Mouse (Mus musculus): Measurements from ENCODE around the gene Kif23. TPM values are rescaled to one million over a fixed set of nuclear protein-coding genes. Genes with fewer than 3 reads are reported as not detected.

Gene Kif23
- polyA plus RNA-seq, 1 experiment from 2014 or later = 132 TPM

- no peak for DNase-seq (ENCODE audit: extremely low spot score, low spot score)
- WGBS = 97% methylated on average over 3 of the region's 3 CpGs
- H3K9me3 ChIP-seq = no peaks in the 10 kb centered on the region
- H3K27me3 ChIP-seq (ENCODE audit: poor library complexity, severe bottlenecking) = no peaks in the 10 kb centered on the region
- no peaks in the 10 kb centered on the region for H3K4me1 ChIP-seq
- H3K36me3 ChIP-seq (replicated peaks) = peaks cover 100% of the 10 kb centered on the region
- no peak overlapping the region for H3K27ac ChIP-seq
- H3K4me3 ChIP-seq = no peak overlapping the region
Observed at GRCm38 (mm10) chr9:61932009-61932408, 14.6 kb downstream of the Kif23 start.

GRCm38 (mm10) chr9:61925086-61925660, 21.4 kb downstream of the Kif23 start:
- H3K27ac ChIP-seq = no peak overlapping the region
- H3K27me3 ChIP-seq (ENCODE audit: poor library complexity, severe bottlenecking) = no peaks in the 10 kb centered on the region
- peaks cover 100% of the 10 kb centered on the region for H3K36me3 ChIP-seq (replicated peaks)
- H3K9me3 ChIP-seq = no peaks in the 10 kb centered on the region
- no peak overlapping the region for H3K4me3 ChIP-seq
- 93% methylated on average over 10 of the region's 10 CpGs for WGBS
- no peaks in the 10 kb centered on the region for H3K4me1 ChIP-seq
- DNase-seq (ENCODE audit: extremely low spot score, low spot score) = no peak

- H3K4me3 ChIP-seq = no peak overlapping the region
- no peaks in the 10 kb centered on the region for H3K9me3 ChIP-seq
- DNase-seq (ENCODE audit: extremely low spot score, low spot score) = no peak
- H3K27me3 ChIP-seq (ENCODE audit: poor library complexity, severe bottlenecking) = no peaks in the 10 kb centered on the region
- peaks cover 3% of the 10 kb centered on the region for H3K4me1 ChIP-seq
- H3K27ac ChIP-seq = no peak overlapping the region
- H3K36me3 ChIP-seq (replicated peaks) = peaks cover 94% of the 10 kb centered on the region
- 93% methylated on average over 6 of the region's 6 CpGs for WGBS
Observed at GRCm38 (mm10) chr9:61920331-61920730, 26.2 kb downstream of the Kif23 start.

- H3K4me3 ChIP-seq = no peak overlapping the region
- no peak overlapping the region for H3K27ac ChIP-seq
- no peaks in the 10 kb centered on the region for H3K9me3 ChIP-seq
- H3K27me3 ChIP-seq (ENCODE audit: poor library complexity, severe bottlenecking) = no peaks in the 10 kb centered on the region
- peaks cover 9% of the 10 kb centered on the region for H3K4me1 ChIP-seq
- H3K36me3 ChIP-seq (replicated peaks) = peaks cover 86% of the 10 kb centered on the region
- WGBS = 94% methylated on average over 5 of the region's 5 CpGs
- DNase-seq (ENCODE audit: extremely low spot score, low spot score) = no peak
Observed at GRCm38 (mm10) chr9:61919464-61919863, 27.1 kb downstream of the Kif23 start.

GRCm38 (mm10) chr9:61917436-61917835, 29.1 kb downstream of the Kif23 start:
- peaks cover 78% of the 10 kb centered on the region for H3K36me3 ChIP-seq (replicated peaks)

GRCm38 (mm10) chr9:61916986-61917385, 29.6 kb downstream of the Kif23 start:
- H3K9me3 ChIP-seq = no peaks in the 10 kb centered on the region
- no peak overlapping the region for H3K27ac ChIP-seq
- DNase-seq (ENCODE audit: extremely low spot score, low spot score) = no peak
- WGBS = 90% methylated on average over 3 of the region's 3 CpGs
- H3K36me3 ChIP-seq (replicated peaks) = peaks cover 78% of the 10 kb centered on the region
- H3K4me3 ChIP-seq = no peak overlapping the region
- peaks cover 26% of the 10 kb centered on the region for H3K4me1 ChIP-seq
- H3K27me3 ChIP-seq (ENCODE audit: poor library complexity, severe bottlenecking) = no peaks in the 10 kb centered on the region

More at GRCm38 (mm10) chr9:61917436-61917835, 29.1 kb downstream of the Kif23 start:
- peaks cover 23% of the 10 kb centered on the region for H3K4me1 ChIP-seq
- 97% methylated on average over 6 of the region's 6 CpGs for WGBS
- no peaks in the 10 kb centered on the region for H3K9me3 ChIP-seq
- H3K4me3 ChIP-seq = no peak overlapping the region
- DNase-seq (ENCODE audit: extremely low spot score, low spot score) = no peak
- H3K27me3 ChIP-seq (ENCODE audit: poor library complexity, severe bottlenecking) = no peaks in the 10 kb centered on the region
- H3K27ac ChIP-seq = no peak overlapping the region

- Histone ChIP-seq H3K4me1 (peaks cover 33% of the 10 kb centered on the region), H3K9me3 (no peaks in the 10 kb centered on the region), H3K27ac (peak overlapping the region; percentile 93; the same call in 1 of the 2 replicates), H3K36me3 (replicated peaks) (peaks cover 78% of the 10 kb centered on the region), H3K4me3 (peak overlapping the region; percentile 96), H3K27me3 (ENCODE audit: poor library complexity, severe bottlenecking) (no peaks in the 10 kb centered on the region)
- 51% methylated on average over 4 of the region's 4 CpGs for WGBS
- no peak for DNase-seq (ENCODE audit: extremely low spot score, low spot score)
Observed at GRCm38 (mm10) chr9:61915393-61916005, 31.1 kb downstream of the Kif23 start.

GRCm38 (mm10) chr9:61914917-61915300, 31.7 kb downstream of the Kif23 start:
- no peaks in the 10 kb centered on the region for H3K9me3 ChIP-seq
- no peak for DNase-seq (ENCODE audit: extremely low spot score, low spot score)
- peak overlapping the region; percentile 93 for H3K27ac ChIP-seq
- 5% methylated on average over 13 of the region's 13 CpGs for WGBS
- peaks cover 33% of the 10 kb centered on the region for H3K4me1 ChIP-seq
- peak overlapping the region; percentile 96 for H3K4me3 ChIP-seq
- peaks cover 75% of the 10 kb centered on the region for H3K36me3 ChIP-seq (replicated peaks)
- no peaks in the 10 kb centered on the region for H3K27me3 ChIP-seq (ENCODE audit: poor library complexity, severe bottlenecking)

- DNase-seq (ENCODE audit: extremely low spot score, low spot score) = peak; percentile 96
- H3K27ac ChIP-seq = peak within 1 kb of the TSS; percentile 93
- H3K9me3 ChIP-seq = no peaks in the 10 kb centered on the region
- WGBS = under 1% methylated on average over 70 of the region's 70 CpGs
- H3K4me3 ChIP-seq = peak within 1 kb of the TSS; percentile 96
- H3K27me3 ChIP-seq (ENCODE audit: poor library complexity, severe bottlenecking) = no peaks in the 10 kb centered on the region
- peaks cover 75% of the 10 kb centered on the region for H3K36me3 ChIP-seq (replicated peaks)
- peaks cover 33% of the 10 kb centered on the region for H3K4me1 ChIP-seq
Observed at GRCm38 (mm10) chr9:61914203-61914916, 32.2 kb downstream of the Kif23 start, which contains the start of gene Rplp1. Gene Rplp1, minus strand, starts transcription at chr9:61914542.

- Histone ChIP-seq H3K27me3 (ENCODE audit: poor library complexity, severe bottlenecking) (no peaks in the 10 kb centered on the region), H3K9me3 (no peaks in the 10 kb centered on the region), H3K4me1 (peaks cover 33% of the 10 kb centered on the region), H3K4me3 (peak overlapping the region; percentile 10; the same call in 1 of the 2 replicates), H3K27ac (0 out of 2 replicates have a peak overlapping the region, but pooled peaks have one; percentile 16), H3K36me3 (replicated peaks) (peaks cover 54% of the 10 kb centered on the region)
- WGBS = 47% methylated on average over 6 of the region's 6 CpGs
- no peak for DNase-seq (ENCODE audit: extremely low spot score, low spot score)
Observed at GRCm38 (mm10) chr9:61911300-61912128, 35.1 kb downstream of the Kif23 start.

- 51% methylated on average over 20 of the region's 20 CpGs for WGBS
- DNase-seq (ENCODE audit: extremely low spot score, low spot score) = peak; percentile 54
- no peak overlapping the region for H3K27ac ChIP-seq
Observed at GRCm38 (mm10) chr9:61910526-61911256, 35.9 kb downstream of the Kif23 start.

GRCm38 (mm10) chr9:61909633-61910032, 36.9 kb downstream of the Kif23 start:
- Histone ChIP-seq H3K9me3 (no peaks in the 10 kb centered on the region), H3K4me3 (no peak overlapping the region), H3K36me3 (replicated peaks) (peaks cover 48% of the 10 kb centered on the region), H3K4me1 (peaks cover 28% of the 10 kb centered on the region), H3K27ac (no peak overlapping the region), H3K27me3 (ENCODE audit: poor library complexity, severe bottlenecking) (no peaks in the 10 kb centered on the region)
- 93% methylated on average over 1 of the region's 1 CpGs for WGBS
- DNase-seq (ENCODE audit: extremely low spot score, low spot score) = no peak

More at GRCm38 (mm10) chr9:61910526-61911256, 35.9 kb downstream of the Kif23 start:
- peaks cover 48% of the 10 kb centered on the region for H3K36me3 ChIP-seq (replicated peaks)
- no peaks in the 10 kb centered on the region for H3K27me3 ChIP-seq (ENCODE audit: poor library complexity, severe bottlenecking)
- no peak overlapping the region for H3K4me3 ChIP-seq
- H3K4me1 ChIP-seq = peaks cover 33% of the 10 kb centered on the region
- no peaks in the 10 kb centered on the region for H3K9me3 ChIP-seq

Measured in forebrain, embryonic 10.5 days (tissue).